Mouse (Mus musculus) kidney, embryonic 16.5 days (tissue): ENCODE measurements at regions not wholly inside any gene's neighbourhood (a gene's known extent, or its start where the extent isn't known, plus 50 kb on each side); places are given as distances from the start of the nearest gene placed in this dataset.

Experiments
- ATAC-seq: fragments of 200-750 bp; cut with Nextera tagmentation; 2 replicates; pipeline ENCODE4 v1.8.0; 2017; ENCODE audit warnings: moderate TSS enrichment; ENCODE audit not compliant: low FRiP score, low TSS enrichment
- H3K27ac ChIP-seq: fragments of 300-500 bp; sonication (generic); 2 replicates; pipeline ENCODE4 v1.5.1; 2014; ENCODE audit warnings: low read length
- H3K27me3 ChIP-seq: fragments of 300-500 bp; sonication (generic); 2 replicates; pipeline ENCODE4 v1.6.1; 2014; ENCODE audit warnings: low read length, control low read depth, mixed read lengths; ENCODE audit not compliant: insufficient read depth
- H3K36me3 ChIP-seq: fragments of 300-500 bp; sonication (generic); 2 replicates; pipeline ENCODE4 v1.6.1; 2014; ENCODE audit warnings: low read length, control low read depth, mixed read lengths; ENCODE audit not compliant: insufficient read depth
- H3K4me1 ChIP-seq: fragments of 300-500 bp; sonication (generic); 2 replicates; pipeline ENCODE4 v1.6.1; 2014; ENCODE audit warnings: low read length, control low read depth, mixed read lengths; ENCODE audit not compliant: insufficient read depth
- H3K4me2 ChIP-seq: fragments of 300-500 bp; sonication (generic); replicated peaks from 2 replicates; pipeline ENCODE4 v1.6.1; 2014; ENCODE audit warnings: low read depth, low read length
- H3K4me3 ChIP-seq: fragments of 300-500 bp; sonication (generic); 2 replicates; pipeline ENCODE4 v1.5.1; 2014; ENCODE audit warnings: mild to moderate bottlenecking, low read length
- H3K9ac ChIP-seq: fragments of 300-500 bp; sonication (generic); replicated peaks from 2 replicates; pipeline ENCODE4 v1.6.1; 2014; ENCODE audit warnings: low read length
- H3K9me3 ChIP-seq: fragments of 300-500 bp; sonication (generic); 2 replicates; pipeline ENCODE4 v1.6.1; 2016; ENCODE audit warnings: low read length, control low read depth
- WGBS: fragments of 180-500 bp; shearing (Covaris S2); extraction: QIAGEN DNeasy Blood & Tissue Kit; methylation state at CpG from one replicate; pipeline ENCODE4 v1.1.7; 2014; 5-methylcytosine and 5-hydroxymethylcytosine counted together

- Histone ChIP-seq H3K36me3 (no peaks in the 10 kb centered on the region), H3K4me3 (no peak overlapping the region), H3K9me3 (no peaks in the 10 kb centered on the region), H3K27ac (no peak overlapping the region), H3K9ac (no peak overlapping the region), H3K27me3 (no peaks in the 10 kb centered on the region), H3K4me1 (no peaks in the 10 kb centered on the region), H3K4me2 (no peak overlapping the region)
- WGBS = 85% methylated on average over 3 of the region's 3 CpGs
- ATAC-seq = no peak
Observed at GRCm38 (mm10) chr13:99630800-99631199, 114.5 kb upstream of the Map1b start.

- H3K27ac ChIP-seq = no peak overlapping the region
- H3K9me3 ChIP-seq = no peaks in the 10 kb centered on the region
- H3K36me3 ChIP-seq = no peaks in the 10 kb centered on the region
- H3K4me3 ChIP-seq = no peak overlapping the region
- WGBS = 95% methylated on average over 22 of the region's 22 CpGs
- H3K27me3 ChIP-seq = no peaks in the 10 kb centered on the region
- H3K4me1 ChIP-seq = no peaks in the 10 kb centered on the region
- H3K4me2 ChIP-seq = no peak overlapping the region
- H3K9ac ChIP-seq = no peak overlapping the region
- ATAC-seq = no peak
Observed at GRCm38 (mm10) chr13:99630356-99630755, 114.0 kb upstream of the Map1b start.

GRCm38 (mm10) chr13:99625196-99625595 is 108.9 kb upstream of the Map1b start:
- H3K9ac ChIP-seq = no peak overlapping the region
- WGBS = 37% methylated on average over 4 of the region's 4 CpGs
- no peak overlapping the region for H3K27ac ChIP-seq
- H3K4me1 ChIP-seq = no peaks in the 10 kb centered on the region
- H3K9me3 ChIP-seq = no peaks in the 10 kb centered on the region
- no peaks in the 10 kb centered on the region for H3K36me3 ChIP-seq
- no peak overlapping the region for H3K4me3 ChIP-seq
- no peaks in the 10 kb centered on the region for H3K27me3 ChIP-seq
- ATAC-seq = no peak
- no peak overlapping the region for H3K4me2 ChIP-seq

GRCm38 (mm10) chr13:99618332-99618731 is 102.0 kb upstream of the Map1b start:
- WGBS = 80% methylated on average over 9 of the region's 9 CpGs

GRCm38 (mm10) chr13:99617457-99617856 is 101.1 kb upstream of the Map1b start:
- no peak for ATAC-seq
- Histone ChIP-seq H3K4me2 (no peak overlapping the region), H3K36me3 (no peaks in the 10 kb centered on the region), H3K27me3 (no peaks in the 10 kb centered on the region), H3K9me3 (no peaks in the 10 kb centered on the region), H3K27ac (no peak overlapping the region), H3K9ac (no peak overlapping the region), H3K4me3 (no peak overlapping the region), H3K4me1 (0 out of 2 replicates have a peak, but pooled peaks cover 2% of the 10 kb centered on the region)
- 32% methylated on average over 5 of the region's 5 CpGs for WGBS

More at GRCm38 (mm10) chr13:99618332-99618731, 102.0 kb upstream of the Map1b start:
- H3K27me3 ChIP-seq = no peaks in the 10 kb centered on the region
- H3K4me1 ChIP-seq = 0 out of 2 replicates have a peak, but pooled peaks cover 2% of the 10 kb centered on the region
- no peak overlapping the region for H3K27ac ChIP-seq
- no peak overlapping the region for H3K4me3 ChIP-seq
- H3K9me3 ChIP-seq = no peaks in the 10 kb centered on the region
- H3K9ac ChIP-seq = no peak overlapping the region
- H3K36me3 ChIP-seq = no peaks in the 10 kb centered on the region
- no peak overlapping the region for H3K4me2 ChIP-seq
- no peak for ATAC-seq

GRCm38 (mm10) chr13:99611715-99612494 is 95.6 kb upstream of the Map1b start:
- Histone ChIP-seq H3K9ac (no peak overlapping the region), H3K9me3 (no peaks in the 10 kb centered on the region), H3K4me2 (no peak overlapping the region), H3K27ac (no peak overlapping the region), H3K36me3 (no peaks in the 10 kb centered on the region), H3K27me3 (no peaks in the 10 kb centered on the region), H3K4me1 (no peaks in the 10 kb centered on the region), H3K4me3 (no peak overlapping the region)
- no peak for ATAC-seq
- 82% methylated on average over 18 of the region's 18 CpGs for WGBS

- H3K27ac ChIP-seq = no peak overlapping the region
- H3K9ac ChIP-seq = no peak overlapping the region
- no peak for ATAC-seq
- no peaks in the 10 kb centered on the region for H3K9me3 ChIP-seq
- 65% methylated on average over 5 of the region's 5 CpGs for WGBS
- no peak overlapping the region for H3K4me2 ChIP-seq
- H3K4me3 ChIP-seq = no peak overlapping the region
- H3K36me3 ChIP-seq = no peaks in the 10 kb centered on the region
- no peaks in the 10 kb centered on the region for H3K4me1 ChIP-seq
- no peaks in the 10 kb centered on the region for H3K27me3 ChIP-seq
Observed at GRCm38 (mm10) chr13:99610498-99610897, 94.2 kb upstream of the Map1b start.

- Histone ChIP-seq H3K4me2 (no peak overlapping the region), H3K4me1 (no peaks in the 10 kb centered on the region), H3K36me3 (no peaks in the 10 kb centered on the region), H3K9ac (no peak overlapping the region), H3K27ac (no peak overlapping the region), H3K27me3 (no peaks in the 10 kb centered on the region), H3K4me3 (no peak overlapping the region), H3K9me3 (no peaks in the 10 kb centered on the region)
- no peak for ATAC-seq
- WGBS = 61% methylated on average over 9 of the region's 9 CpGs
Observed at GRCm38 (mm10) chr13:99609151-99610146, 93.1 kb upstream of the Map1b start.

GRCm38 (mm10) chr13:99608591-99608990 is 92.3 kb upstream of the Map1b start:
- no peak for ATAC-seq
- Histone ChIP-seq H3K4me1 (no peaks in the 10 kb centered on the region), H3K27me3 (no peaks in the 10 kb centered on the region), H3K9me3 (no peaks in the 10 kb centered on the region), H3K27ac (no peak overlapping the region), H3K9ac (no peak overlapping the region), H3K4me2 (no peak overlapping the region), H3K36me3 (no peaks in the 10 kb centered on the region), H3K4me3 (no peak overlapping the region)
- WGBS = 50% methylated on average over 5 of the region's 5 CpGs
